Mouse (Mus musculus) heart, embryonic 11.5 days (tissue): Measurements from ENCODE around the gene Ccdc57. TPM values are rescaled to one million over a fixed set of nuclear protein-coding genes. Genes with fewer than 3 reads are reported as not detected.

Source experiments
- ATAC-seq: fragments of 200-750 bp; cut with Nextera tagmentation; replicated peaks from 2 replicates; pipeline ENCODE4 v1.8.0; 2017; ENCODE audit warnings: moderate library complexity; ENCODE audit not compliant: insufficient number of reproducible peaks, low FRiP score, low TSS enrichment
- H3K27ac ChIP-seq: fragments of 300-500 bp; sonication (generic); 2 replicates; pipeline ENCODE4 v1.5.1; 2014; ENCODE audit warnings: mild to moderate bottlenecking, low read depth, low read length
- H3K27me3 ChIP-seq: fragments of 300-500 bp; sonication (generic); 2 replicates; pipeline ENCODE4 v1.6.1; 2014; ENCODE audit warnings: mild to moderate bottlenecking, low read length, mixed read lengths; ENCODE audit not compliant: control insufficient read depth, insufficient read depth
- H3K36me3 ChIP-seq: fragments of 300-500 bp; sonication (generic); 2 replicates; pipeline ENCODE4 v1.6.1; 2014; ENCODE audit warnings: mild to moderate bottlenecking, low read length, moderate library complexity, mixed read lengths; ENCODE audit not compliant: control insufficient read depth, insufficient read depth
- H3K4me1 ChIP-seq: fragments of 300-500 bp; sonication (generic); 2 replicates; pipeline ENCODE4 v1.6.1; 2014; ENCODE audit warnings: low read length; ENCODE audit not compliant: control insufficient read depth, insufficient read depth
- H3K4me2 ChIP-seq: fragments of 300-500 bp; sonication (generic); 2 replicates; pipeline ENCODE4 v1.6.1; 2014; ENCODE audit warnings: mild to moderate bottlenecking, moderate library complexity
- H3K4me3 ChIP-seq: fragments of 300-500 bp; sonication (generic); 2 replicates; pipeline ENCODE4 v1.5.1; 2014; ENCODE audit warnings: low read depth, low read length
- H3K9ac ChIP-seq: fragments of 300-500 bp; sonication (generic); 2 replicates; pipeline ENCODE4 v1.6.1; 2014; ENCODE audit warnings: mild to moderate bottlenecking, low read depth, low read length, moderate library complexity
- H3K9me3 ChIP-seq: fragments of 300-500 bp; sonication (generic); replicated peaks from 2 replicates; pipeline ENCODE4 v1.6.1; 2016; ENCODE audit warnings: low read length; ENCODE audit not compliant: control insufficient read depth
- WGBS: fragments of 180-500 bp; shearing (Covaris S2); extraction: QIAGEN DNeasy Blood & Tissue Kit; methylation state at CpG from one replicate; pipeline ENCODE4 v1.1.7; 2014; ENCODE audit not compliant: insufficient replicate concordance; 5-methylcytosine and 5-hydroxymethylcytosine counted together
- polyA plus RNA-seq: library from polyadenylated mRNA; unstranded; fragments of >200 nt; fragmentation: Nextera tagmentation; extraction: Ambion mirVana; gene quantifications from 2 replicates; pipeline ENCODE4 v1.2.1, GENCODE M21; 2014

The Ccdc57 gene
- polyA plus RNA-seq, 1 experiment from 2014 or later = 3.9 TPM

DNA sequence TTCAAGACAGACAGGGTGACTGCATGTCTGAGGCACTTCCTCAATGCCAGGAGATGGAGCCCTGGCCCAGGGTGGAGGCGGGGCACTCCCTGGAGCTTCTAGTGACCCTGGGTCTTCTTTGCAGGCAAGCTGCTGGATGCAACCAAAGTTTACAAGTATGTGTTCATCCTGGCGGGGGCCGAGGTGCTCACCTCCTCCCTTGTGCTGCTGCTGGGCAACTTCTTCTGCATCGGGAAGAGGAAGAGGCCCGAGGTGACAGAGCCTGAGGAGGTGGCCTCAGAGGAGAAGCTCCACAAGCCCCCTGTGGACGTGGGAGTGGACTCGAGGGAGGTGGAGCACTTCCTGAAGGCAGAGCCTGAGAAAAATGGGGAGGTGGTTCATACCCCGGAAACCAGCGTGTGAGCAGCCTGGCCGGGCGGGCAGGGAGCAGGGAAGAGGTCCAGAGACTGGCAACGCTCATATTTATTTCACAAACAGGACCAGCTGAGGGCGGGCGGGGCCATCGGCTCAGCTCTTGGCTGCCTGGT is 25.1 kb upstream of the Ccdc57 start:
- Histone ChIP-seq H3K27me3 (no peaks in the 10 kb centered on the region), H3K9me3 (no peaks in the 10 kb centered on the region), H3K9ac (no peak overlapping the region; the same call in 1 of the 2 replicates), H3K4me1 (peaks cover 50% of the 10 kb centered on the region), H3K4me2 (no peak overlapping the region), H3K4me3 (no peak overlapping the region), H3K36me3 (peaks cover 40% of the 10 kb centered on the region), H3K27ac (peak overlapping the region; percentile 46)
- no peak for ATAC-seq
- 66% methylated on average over 15 of the region's 15 CpGs for WGBS

DNA sequence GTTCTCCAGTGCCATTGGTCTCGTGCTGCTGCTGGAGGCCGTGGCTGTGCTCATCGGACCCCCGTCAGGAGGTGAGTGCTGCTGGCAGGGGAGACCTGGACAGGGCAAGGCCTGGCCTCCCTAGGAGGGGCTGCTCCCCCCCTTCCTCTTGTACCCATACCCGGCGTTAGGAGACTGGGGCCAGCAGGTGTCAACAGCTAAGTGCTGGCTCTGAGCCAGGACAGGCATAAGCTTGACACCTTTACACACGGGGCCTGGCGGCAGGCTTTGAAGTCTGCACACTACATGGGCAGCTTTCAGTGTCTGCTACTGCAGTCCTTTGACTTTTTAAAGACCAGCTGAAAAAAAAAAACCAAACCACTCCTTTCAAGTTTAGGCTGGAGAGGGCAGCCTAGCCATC is 24.4 kb upstream of the Ccdc57 start:
- peaks cover 58% of the 10 kb centered on the region for H3K4me1 ChIP-seq
- no peak overlapping the region for H3K4me3 ChIP-seq
- 51% methylated on average over 8 of the region's 8 CpGs for WGBS
- H3K27ac ChIP-seq = peak overlapping the region; percentile 12; the same call in 1 of the 2 replicates
- H3K9ac ChIP-seq = no peak overlapping the region
- H3K4me2 ChIP-seq = no peak overlapping the region
- no peaks in the 10 kb centered on the region for H3K9me3 ChIP-seq
- H3K36me3 ChIP-seq = peaks cover 39% of the 10 kb centered on the region
- H3K27me3 ChIP-seq = no peaks in the 10 kb centered on the region
- no peak for ATAC-seq

DNA sequence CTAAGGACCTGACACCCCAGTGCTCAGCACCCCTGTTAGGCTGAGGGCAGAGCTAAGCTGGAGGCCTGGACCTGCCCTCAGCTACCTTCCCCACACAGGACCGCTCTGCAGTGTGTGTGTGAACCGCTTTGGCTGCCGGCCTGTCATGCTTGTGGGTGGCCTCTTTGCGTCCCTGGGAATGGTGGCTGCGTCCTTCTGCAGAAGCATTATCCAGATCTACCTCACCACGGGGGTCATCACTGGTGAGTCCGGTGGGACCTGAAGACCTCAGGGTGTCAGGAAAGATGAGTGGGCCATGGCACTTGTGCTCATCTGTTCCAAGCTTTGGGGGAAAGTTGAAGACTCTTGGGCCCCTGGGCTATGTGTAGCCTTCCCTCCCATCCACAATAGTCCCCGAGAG is 23.0 kb upstream of the Ccdc57 start:
- Histone ChIP-seq H3K4me3 (no peak overlapping the region), H3K4me1 (peaks cover 68% of the 10 kb centered on the region), H3K27ac (no peak overlapping the region), H3K27me3 (no peaks in the 10 kb centered on the region), H3K9me3 (no peaks in the 10 kb centered on the region), H3K9ac (no peak overlapping the region), H3K4me2 (no peak overlapping the region), H3K36me3 (peaks cover 36% of the 10 kb centered on the region)
- ATAC-seq = no peak
- 89% methylated on average over 8 of the region's 8 CpGs for WGBS

DNA sequence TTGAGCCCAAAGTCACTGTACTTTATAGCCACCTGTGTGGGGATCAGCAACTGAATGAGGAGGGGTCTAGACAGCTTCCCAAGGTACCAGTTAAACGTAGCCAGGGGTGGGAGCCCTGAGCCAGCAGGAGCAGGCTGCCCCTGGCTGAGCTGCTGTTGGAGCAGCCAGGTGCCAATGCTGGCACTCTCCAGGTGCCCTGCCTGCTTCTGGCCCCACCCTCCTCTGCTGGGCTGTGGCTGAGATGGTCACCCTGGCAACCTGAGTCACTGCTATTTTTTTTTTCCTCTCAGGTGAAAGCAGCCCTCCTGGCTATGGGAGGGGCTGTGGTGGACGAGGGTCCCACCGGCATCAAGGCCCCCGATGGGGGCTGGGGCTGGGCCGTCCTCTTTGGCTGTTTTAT is 22.3 kb upstream of the Ccdc57 start:
- Histone ChIP-seq H3K27me3 (no peaks in the 10 kb centered on the region), H3K4me3 (no peak overlapping the region), H3K9me3 (no peaks in the 10 kb centered on the region), H3K27ac (no peak overlapping the region), H3K4me2 (no peak overlapping the region), H3K36me3 (peaks cover 36% of the 10 kb centered on the region), H3K9ac (no peak overlapping the region), H3K4me1 (peaks cover 66% of the 10 kb centered on the region)
- no peak for ATAC-seq
- 75% methylated on average over 5 of the region's 5 CpGs for WGBS

DNA sequence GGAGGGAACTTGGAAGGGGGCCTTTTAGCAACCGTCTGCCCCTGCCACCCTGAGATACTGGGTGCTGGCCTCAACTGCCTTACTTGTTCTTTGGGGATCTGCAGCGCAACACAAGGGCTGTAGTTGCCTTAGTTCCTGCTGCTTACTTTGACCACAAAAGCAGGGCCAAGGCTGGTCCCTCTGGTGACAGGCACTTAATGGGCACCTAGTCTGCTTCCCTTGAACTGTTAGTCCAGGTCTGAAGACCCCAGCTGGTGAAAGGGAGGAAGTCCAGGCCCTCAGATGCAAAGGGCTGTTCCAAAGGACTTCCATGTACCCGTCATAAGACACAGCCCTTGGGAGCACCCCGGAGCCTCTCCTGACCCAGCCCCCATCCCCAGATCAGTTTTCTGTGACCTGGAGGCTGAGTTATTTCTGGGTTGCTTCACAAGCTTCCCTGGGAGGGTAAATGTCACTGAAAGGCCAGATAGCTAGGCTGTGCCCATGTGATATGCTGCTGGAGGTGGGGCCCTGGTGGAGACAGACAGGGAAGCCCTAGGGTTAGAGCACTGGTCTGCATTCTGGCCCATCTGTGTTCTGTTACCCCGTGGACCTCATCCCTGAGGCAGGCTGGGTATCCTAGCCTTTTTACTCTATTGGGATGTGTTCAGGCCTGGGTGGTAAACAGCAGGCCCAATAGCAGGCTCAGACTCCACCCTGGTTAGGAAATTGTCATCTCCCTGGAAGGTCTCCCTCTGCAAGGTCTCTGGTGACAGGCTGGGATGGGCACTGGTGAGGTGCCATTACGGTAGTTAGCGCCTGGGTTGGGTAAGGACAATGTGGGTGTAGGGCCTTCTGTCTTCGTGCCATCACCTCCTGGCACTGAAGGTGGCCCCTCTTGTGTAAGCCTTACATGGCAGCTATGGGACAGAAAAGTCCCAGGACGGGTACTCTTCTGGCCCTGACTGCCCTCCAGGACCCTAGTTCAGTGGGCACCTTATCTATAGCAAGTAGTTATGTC is 19.4 kb upstream of the Ccdc57 start:
- no peak for ATAC-seq
- WGBS = 58% methylated on average over 9 of the region's 9 CpGs
- H3K9me3 ChIP-seq = no peaks in the 10 kb centered on the region
- peak overlapping the region; percentile 67 for H3K4me3 ChIP-seq
- no peaks in the 10 kb centered on the region; the same call in 1 of the 2 replicates for H3K27me3 ChIP-seq
- peaks cover 43% of the 10 kb centered on the region for H3K4me1 ChIP-seq
- peak overlapping the region; percentile 62 for H3K27ac ChIP-seq
- H3K36me3 ChIP-seq = peaks cover 16% of the 10 kb centered on the region
- H3K9ac ChIP-seq = peak overlapping the region; percentile 91
- H3K4me2 ChIP-seq = peak overlapping the region; percentile 79

DNA sequence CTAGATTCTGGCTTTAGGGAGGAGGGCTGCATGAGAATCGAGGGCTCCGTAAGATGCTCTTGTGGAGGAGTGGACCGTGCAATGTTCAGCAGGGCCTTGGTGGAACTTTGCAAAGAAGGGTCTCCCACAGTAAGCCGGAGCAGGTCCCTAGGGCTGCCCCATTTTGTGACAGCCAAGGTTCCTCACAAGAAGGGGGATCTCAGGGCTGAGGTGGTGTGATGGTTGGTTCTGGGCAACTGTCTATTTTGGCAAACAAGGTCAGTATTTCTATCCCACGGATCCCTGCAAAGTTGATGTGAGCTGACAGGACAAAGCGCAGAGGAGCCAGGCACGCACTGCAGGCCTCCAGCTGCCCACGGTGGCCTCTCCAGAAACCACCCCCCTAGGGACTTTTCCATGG is 18.6 kb upstream of the Ccdc57 start:
- H3K4me3 ChIP-seq = peak overlapping the region; percentile 67
- peak overlapping the region; percentile 79 for H3K4me2 ChIP-seq
- H3K36me3 ChIP-seq = peaks cover 8% of the 10 kb centered on the region
- H3K27ac ChIP-seq = peak overlapping the region; percentile 62
- H3K4me1 ChIP-seq = peaks cover 36% of the 10 kb centered on the region
- no peaks in the 10 kb centered on the region; the same call in 1 of the 2 replicates for H3K27me3 ChIP-seq
- H3K9ac ChIP-seq = peak overlapping the region; percentile 91; the same call in 1 of the 2 replicates
- ATAC-seq = no peak; the same call in 1 of the 2 replicates
- WGBS = 18% methylated on average over 8 of the region's 8 CpGs
- no peaks in the 10 kb centered on the region for H3K9me3 ChIP-seq

DNA sequence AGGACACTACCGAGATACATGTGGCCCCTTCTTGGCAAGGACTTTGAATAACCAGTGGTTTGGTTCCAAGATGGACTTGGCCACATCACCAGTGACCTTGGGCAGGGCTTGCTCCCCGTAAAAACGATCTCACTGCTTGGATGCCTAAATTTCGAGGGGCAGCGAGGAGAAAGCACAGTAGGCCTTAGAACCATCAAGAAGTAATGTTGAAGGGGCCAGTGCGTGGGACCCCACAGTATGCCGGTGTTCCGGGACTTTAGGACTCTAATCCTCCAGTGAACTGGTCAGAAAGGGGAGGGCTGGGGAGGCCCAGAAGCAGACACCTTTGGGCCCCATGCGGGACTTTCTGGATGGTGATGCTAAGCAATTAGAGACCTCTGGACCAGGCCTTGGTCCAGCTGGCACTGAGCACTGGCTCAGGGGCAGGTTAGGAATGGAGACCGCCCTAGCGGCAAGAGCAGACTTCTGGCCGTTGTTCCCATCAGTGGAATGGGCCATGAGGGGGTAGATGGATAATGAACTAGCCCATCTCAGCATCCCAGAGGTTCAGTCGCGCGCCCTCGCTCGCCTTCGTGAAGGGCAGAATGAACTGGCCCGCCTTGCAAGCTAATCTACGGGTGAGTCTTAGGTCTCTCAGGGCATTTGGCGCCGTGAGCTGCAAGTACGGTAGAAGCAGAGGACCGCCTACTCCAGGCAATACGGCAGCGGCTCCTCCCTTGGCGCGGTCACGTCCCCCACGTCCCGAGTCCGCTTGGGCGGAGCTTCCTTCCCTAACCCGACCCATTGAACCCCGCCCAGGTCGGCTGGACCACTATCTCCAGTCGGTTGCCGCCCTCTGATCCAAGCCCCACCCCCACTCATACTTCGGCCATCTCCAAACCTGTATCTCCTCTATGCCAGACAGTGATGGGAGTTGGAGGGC is 17.9 kb upstream of the Ccdc57 start:
- Histone ChIP-seq H3K36me3 (0 out of 2 replicates have a peak, but pooled peaks cover under 1% of the 10 kb centered on the region), H3K4me2 (peak overlapping the region; percentile 79), H3K9ac (peak overlapping the region; percentile 91), H3K4me1 (peaks cover 30% of the 10 kb centered on the region), H3K9me3 (no peaks in the 10 kb centered on the region), H3K27ac (peak overlapping the region; percentile 91), H3K4me3 (peak overlapping the region; percentile 67), H3K27me3 (peaks cover under 1% of the 10 kb centered on the region; the same call in 1 of the 2 replicates)
- ATAC-seq = peak; percentile 82
- 2% methylated on average over 39 of the region's 39 CpGs for WGBS

DNA sequence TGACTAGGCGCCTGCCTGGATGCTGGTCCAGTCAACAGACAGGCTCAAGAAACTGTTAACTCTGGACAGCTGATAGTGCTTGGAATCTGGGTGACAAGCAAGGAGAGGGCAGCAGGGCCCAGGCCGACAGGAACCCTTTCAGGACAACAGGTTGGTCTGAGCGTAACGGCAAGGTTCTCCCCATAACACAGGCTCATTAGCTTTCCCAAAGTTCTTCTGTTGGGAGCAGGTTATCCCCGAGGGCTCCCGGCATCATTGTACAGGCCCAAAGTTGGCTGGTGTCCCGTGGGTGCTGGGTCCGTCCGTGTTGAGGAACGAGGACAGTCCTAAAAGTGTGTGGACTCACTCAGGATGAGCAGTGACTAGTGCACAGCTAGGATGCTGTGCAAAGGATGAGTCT is 17.2 kb upstream of the Ccdc57 start:
- Histone ChIP-seq H3K9me3 (no peaks in the 10 kb centered on the region), H3K36me3 (no peaks in the 10 kb centered on the region), H3K9ac (peak overlapping the region; percentile 91), H3K4me3 (peak overlapping the region; percentile 67), H3K27me3 (peaks cover 3% of the 10 kb centered on the region; the same call in 1 of the 2 replicates), H3K4me2 (peak overlapping the region; percentile 79), H3K4me1 (peaks cover 29% of the 10 kb centered on the region), H3K27ac (peak overlapping the region; percentile 91)
- WGBS = 8% methylated on average over 10 of the region's 10 CpGs
- ATAC-seq = no peak
